Mouse (Mus musculus): ENCODE measurements at regions not wholly inside any gene's neighbourhood (a gene's known extent, or its start where the extent isn't known, plus 50 kb on each side); places are given as distances from the start of the nearest gene placed in this dataset.

DNA sequence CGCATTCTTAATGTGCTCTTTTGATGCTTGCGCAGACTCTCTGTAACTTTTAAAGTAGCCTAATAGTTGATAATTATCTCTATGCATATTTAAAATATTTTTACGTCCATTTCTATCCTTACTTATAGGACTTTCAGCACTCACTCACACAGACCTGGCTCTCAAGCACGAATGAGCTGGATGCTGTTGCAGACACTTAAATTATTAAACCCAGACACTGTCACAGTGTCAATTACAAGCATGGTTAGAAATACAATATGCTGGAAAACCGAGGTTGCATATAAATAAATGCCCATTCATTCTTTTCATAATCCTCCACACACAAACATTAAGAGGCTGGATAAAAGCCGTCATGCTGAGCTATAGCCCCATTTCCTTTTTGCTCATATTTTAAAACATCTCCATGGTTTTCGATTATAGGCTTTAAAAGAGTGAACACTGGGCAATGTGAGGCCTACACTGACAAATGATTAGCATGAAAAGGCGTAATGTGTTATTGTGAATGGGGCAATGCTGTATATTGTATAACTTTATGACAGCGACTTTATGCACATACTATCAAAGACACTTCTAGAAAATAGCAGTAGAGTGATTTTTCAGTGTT lies 566.3 kb downstream of the Pdha2 start:
- no peak for DNase-seq (ENCODE audit: low spot score)

DNA sequence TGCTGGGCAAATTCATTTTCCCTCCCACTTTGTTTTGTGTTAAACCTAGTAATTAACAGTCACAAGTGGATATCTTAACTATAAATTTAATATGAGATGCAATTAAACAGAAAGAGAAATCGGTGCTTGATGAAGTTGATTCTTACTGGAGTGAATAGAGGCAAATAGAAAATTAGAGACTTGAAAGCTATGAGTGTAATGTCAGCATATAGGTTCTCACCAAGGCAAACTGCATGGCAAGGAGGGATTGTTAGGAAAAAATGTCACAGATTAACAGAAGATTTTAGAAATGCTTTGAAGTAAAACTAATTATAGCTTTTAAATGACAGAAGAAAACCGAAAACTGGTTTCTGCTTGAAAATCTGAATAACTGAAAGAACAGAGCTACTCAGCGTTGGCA lies 592.3 kb downstream of the Pdha2 start:
- no peak for DNase-seq (ENCODE audit: low spot score)

Measured in embryo, embryonic 10.5 days (tissue).